Mouse (Mus musculus): ENCODE results near the gene Slc18b1. TPM values are rescaled to one million over a fixed set of nuclear protein-coding genes. Genes with fewer than 3 reads are reported as not detected.

Slc18b1 gene
- polyA plus RNA-seq (2012; rRNA removed) = 24.3 and 25.2 TPM in 2 replicates

GRCm38 (mm10) chr10:23796551-23797503, at the start of gene Slc18b1:
Gene Slc18b1, plus strand, starts transcription at chr10:23796986.

GRCm38 (mm10) chr10:23787062-23787821, 9.5 kb upstream of the Slc18b1 start, which contains the start of gene Rps12:
Gene Rps12, minus strand, starts transcription at chr10:23787275.

GRCm38 (mm10) chr10:23851228-23851912, 54.6 kb downstream of the Slc18b1 start, which contains the start of gene Vnn3:
Gene Vnn3, plus strand, starts transcription at chr10:23851462.

Other genes with a start within 250 kb of the Slc18b1 start
- 2,797 and 3,188 TPM in 2 replicates for gene Rps12, start 9.7 kb upstream of the Slc18b1 start, polyA plus RNA-seq (2012; rRNA removed)
- 0.06 and 0.07 TPM in 2 replicates for gene Vnn3, start 54.5 kb downstream of the Slc18b1 start, polyA plus RNA-seq (2012; rRNA removed)
- gene Vnn1, start 97.7 kb downstream of the Slc18b1 start, polyA plus RNA-seq (2012; rRNA removed) = 0.44 and 0.58 TPM in 2 replicates
- gene Taar1, start 123.4 kb downstream of the Slc18b1 start, polyA plus RNA-seq (2012; rRNA removed) = not detected in 2 replicates
- not detected in 2 replicates for gene Taar2, start 141.6 kb downstream of the Slc18b1 start, polyA plus RNA-seq (2012; rRNA removed)
- gene Taar3, start 152.6 kb downstream of the Slc18b1 start, polyA plus RNA-seq (2012; rRNA removed) = not detected in 2 replicates
- not detected in 2 replicates for gene Taar4, start 163.5 kb downstream of the Slc18b1 start, polyA plus RNA-seq (2012; rRNA removed)
- gene Taar5, start 173.7 kb downstream of the Slc18b1 start, polyA plus RNA-seq (2012; rRNA removed) = 0.13 and 0.16 TPM in 2 replicates
- not detected in 2 replicates for gene Taar6, start 188.7 kb downstream of the Slc18b1 start, polyA plus RNA-seq (2012; rRNA removed)
- not detected in 2 replicates for gene Taar7a, start 196.5 kb downstream of the Slc18b1 start, polyA plus RNA-seq (2012; rRNA removed)
- gene Taar7b, start 203.0 kb downstream of the Slc18b1 start, polyA plus RNA-seq (2012; rRNA removed) = not detected in 2 replicates
- gene Taar7d, start 230.2 kb downstream of the Slc18b1 start, polyA plus RNA-seq (2012; rRNA removed) = not detected in 2 replicates
- gene Taar7e, start 240.6 kb downstream of the Slc18b1 start, polyA plus RNA-seq (2012; rRNA removed) = not detected in 2 replicates